Mouse (Mus musculus) kidney, embryonic 15.5 days (tissue): Measurements from ENCODE around the gene Sult1e1. TPM values are rescaled to one million over a fixed set of nuclear protein-coding genes. Genes with fewer than 3 reads are reported as not detected.

Experiments
- ATAC-seq: fragments of 200-750 bp; cut with Nextera tagmentation; replicated peaks from 2 replicates; pipeline ENCODE4 v1.8.0; 2017; ENCODE audit warnings: moderate TSS enrichment; ENCODE audit not compliant: low FRiP score
- H3K27ac ChIP-seq: fragments of 300-500 bp; sonication (generic); 2 replicates; pipeline ENCODE4 v1.5.1; 2015; ENCODE audit warnings: mild to moderate bottlenecking, inconsistent platforms
- H3K27me3 ChIP-seq: fragments of 300-500 bp; sonication (generic); 2 replicates; pipeline ENCODE4 v1.6.1; 2015; ENCODE audit warnings: inconsistent platforms
- H3K36me3 ChIP-seq: fragments of 300-500 bp; sonication (generic); 2 replicates; pipeline ENCODE4 v1.6.1; 2015; ENCODE audit warnings: inconsistent platforms
- H3K4me1 ChIP-seq: fragments of 300-500 bp; sonication (generic); 2 replicates; pipeline ENCODE4 v1.6.1; 2015; ENCODE audit warnings: inconsistent platforms
- H3K4me2 ChIP-seq: fragments of 300-500 bp; sonication (generic); 2 replicates; pipeline ENCODE4 v1.6.1; 2015; ENCODE audit warnings: moderate library complexity, mild to moderate bottlenecking, inconsistent platforms
- H3K4me3 ChIP-seq: fragments of 300-500 bp; sonication (generic); replicated peaks from 2 replicates; pipeline ENCODE4 v1.5.1; 2015; ENCODE audit warnings: mild to moderate bottlenecking, inconsistent platforms
- H3K9ac ChIP-seq: fragments of 300-500 bp; sonication (generic); 2 replicates; pipeline ENCODE4 v1.6.1; 2015; ENCODE audit warnings: mild to moderate bottlenecking, inconsistent platforms
- H3K9me3 ChIP-seq: fragments of 300-500 bp; sonication (generic); replicated peaks from 2 replicates; pipeline ENCODE4 v1.6.1; 2016; ENCODE audit warnings: inconsistent platforms
- WGBS: fragments of 180-500 bp; shearing (Covaris S2); methylation state at CpG from one replicate; pipeline ENCODE4 v1.1.7; 2015; ENCODE audit warnings: mixed read lengths; 5-methylcytosine and 5-hydroxymethylcytosine counted together
- microRNA-seq: library from miRNA; unstranded; fragments of <30 nt; microRNA quantifications from one replicate; pipeline ENCODE4, GENCODE M21; 2016
- polyA plus RNA-seq: library from polyadenylated mRNA; unstranded; fragments of >200 nt; fragmentation: Nextera tagmentation; extraction: Ambion mirVana; gene quantifications from 2 replicates; pipeline ENCODE4 v1.2.1, GENCODE M21; 2015

Gene Sult1e1
- polyA plus RNA-seq, 1 experiment from 2014 or later, result 0.42 TPM

GRCm38 (mm10) chr5:87562966-87563365 lies 28.4 kb downstream of the Sult1e1 start:
- no peaks in the 10 kb centered on the region for H3K27me3 ChIP-seq
- ATAC-seq, result no peak
- no peak overlapping the region for H3K27ac ChIP-seq
- H3K9ac ChIP-seq, result no peak overlapping the region
- no peak overlapping the region for H3K4me3 ChIP-seq
- no peaks in the 10 kb centered on the region for H3K9me3 ChIP-seq
- no peaks in the 10 kb centered on the region for H3K4me1 ChIP-seq
- H3K36me3 ChIP-seq, result no peaks in the 10 kb centered on the region
- no peak overlapping the region for H3K4me2 ChIP-seq

- H3K9me3 ChIP-seq, result no peaks in the 10 kb centered on the region
- no peak for ATAC-seq
- H3K4me3 ChIP-seq, result no peak overlapping the region
- H3K27me3 ChIP-seq, result no peaks in the 10 kb centered on the region
- H3K4me1 ChIP-seq, result no peaks in the 10 kb centered on the region
- no peak overlapping the region for H3K27ac ChIP-seq
- no peak overlapping the region for H3K9ac ChIP-seq
- WGBS, result 75% methylated on average over 4 of the region's 4 CpGs
- H3K4me2 ChIP-seq, result no peak overlapping the region
- H3K36me3 ChIP-seq, result no peaks in the 10 kb centered on the region
Measured at GRCm38 (mm10) chr5:87562526-87562925, 28.9 kb downstream of the Sult1e1 start.

- H3K4me2 ChIP-seq, result no peak overlapping the region
- no peaks in the 10 kb centered on the region for H3K4me1 ChIP-seq
- H3K4me3 ChIP-seq, result no peak overlapping the region
- no peak for ATAC-seq
- H3K9me3 ChIP-seq, result no peaks in the 10 kb centered on the region
- 80% methylated on average over 5 of the region's 5 CpGs for WGBS
- no peak overlapping the region for H3K9ac ChIP-seq
- no peak overlapping the region for H3K27ac ChIP-seq
- no peaks in the 10 kb centered on the region for H3K27me3 ChIP-seq
- H3K36me3 ChIP-seq, result no peaks in the 10 kb centered on the region
Measured at GRCm38 (mm10) chr5:87560145-87560544, 31.2 kb downstream of the Sult1e1 start.

- H3K4me1 ChIP-seq, result no peaks in the 10 kb centered on the region
- no peaks in the 10 kb centered on the region for H3K9me3 ChIP-seq
- no peaks in the 10 kb centered on the region for H3K27me3 ChIP-seq
- WGBS, result 36% methylated on average over 1 of the region's 1 CpGs
- H3K27ac ChIP-seq, result no peak overlapping the region
- no peak overlapping the region for H3K4me2 ChIP-seq
- H3K9ac ChIP-seq, result no peak overlapping the region
- no peak for ATAC-seq
- no peak overlapping the region for H3K4me3 ChIP-seq
- no peaks in the 10 kb centered on the region for H3K36me3 ChIP-seq
Measured at GRCm38 (mm10) chr5:87550935-87551334, 40.5 kb downstream of the Sult1e1 start.

GRCm38 (mm10) chr5:87538111-87538510 lies 53.3 kb downstream of the Sult1e1 start, which contains the start of gene Sult1b1:
TSS of gene Sult1b1 (minus strand) at chr5:87538195.
- H3K27ac ChIP-seq, result peak within 1 kb of the TSS; percentile 41; the same call in 1 of the 2 replicates
- no peaks in the 10 kb centered on the region for H3K27me3 ChIP-seq
- H3K4me1 ChIP-seq, result no peaks in the 10 kb centered on the region
- H3K4me2 ChIP-seq, result no peak within 1 kb of the TSS
- H3K36me3 ChIP-seq, result no peaks in the 10 kb centered on the region
- H3K9me3 ChIP-seq, result no peaks in the 10 kb centered on the region
- no peak within 1 kb of the TSS for H3K4me3 ChIP-seq
- 70% methylated on average over 2 of the region's 2 CpGs for WGBS
- no peak within 1 kb of the TSS for H3K9ac ChIP-seq
- ATAC-seq, result no peak; the same call in 1 of the 2 replicates

GRCm38 (mm10) chr5:87535994-87536644 lies 55.3 kb downstream of the Sult1e1 start:
- H3K4me1 ChIP-seq, result no peaks in the 10 kb centered on the region
- peak; percentile 94 for ATAC-seq
- no peak overlapping the region for H3K9ac ChIP-seq
- H3K4me3 ChIP-seq, result no peak overlapping the region
- 42% methylated on average over 4 of the region's 4 CpGs for WGBS
- peak overlapping the region; percentile 75 for H3K27ac ChIP-seq
- no peak overlapping the region for H3K4me2 ChIP-seq
- no peaks in the 10 kb centered on the region for H3K27me3 ChIP-seq
- H3K9me3 ChIP-seq, result no peaks in the 10 kb centered on the region
- H3K36me3 ChIP-seq, result no peaks in the 10 kb centered on the region

- Histone ChIP-seq H3K4me1 (no peaks in the 10 kb centered on the region), H3K27me3 (no peaks in the 10 kb centered on the region), H3K9me3 (no peaks in the 10 kb centered on the region), H3K27ac (peak overlapping the region; percentile 54; the same call in 1 of the 2 replicates), H3K36me3 (no peaks in the 10 kb centered on the region), H3K9ac (no peak overlapping the region), H3K4me2 (no peak overlapping the region), H3K4me3 (no peak overlapping the region)
- ATAC-seq, result peak; percentile 87
- WGBS, result 56% methylated on average over 2 of the region's 2 CpGs
Measured at GRCm38 (mm10) chr5:87532288-87532687, 59.1 kb downstream of the Sult1e1 start.

Small RNA genes lying within 50 kb of the gene (microRNA-seq; reads per million reads assigned to microRNA genes)
- 0.44 reads per million for gene Mir3969

Other genes starting within 250 kb of the Sult1e1 start
- 2.2 and 2.8 TPM in 2 replicates for gene Ugt2b38, start 167.4 kb downstream of the Sult1e1 start, polyA plus RNA-seq
- gene Ugt2a2, start 109.3 kb downstream of the Sult1e1 start, polyA plus RNA-seq, result not detected in 2 replicates
- not detected in 2 replicates for gene Gm43638, start 104.8 kb downstream of the Sult1e1 start, polyA plus RNA-seq
- not detected in 2 replicates for gene Ugt2a1, start 100.7 kb downstream of the Sult1e1 start, polyA plus RNA-seq
- 1.3 and 2.4 TPM in 2 replicates for gene Sult1b1, start 53.4 kb downstream of the Sult1e1 start, polyA plus RNA-seq
- gene Sult1d1, start 22.6 kb downstream of the Sult1e1 start, polyA plus RNA-seq, result 54.9 and 59.1 TPM in 2 replicates
- gene Csn1s1, start 74.6 kb upstream of the Sult1e1 start, polyA plus RNA-seq, result not detected in 2 replicates
- gene Csn2, start 108.0 kb upstream of the Sult1e1 start, polyA plus RNA-seq, result not detected in 2 replicates
- not detected in 2 replicates for gene Csn1s2a, start 183.0 kb upstream of the Sult1e1 start, polyA plus RNA-seq
- gene Csn1s2b, start 216.5 kb upstream of the Sult1e1 start, polyA plus RNA-seq, result not detected in 2 replicates
- gene Prr27, start 234.1 kb upstream of the Sult1e1 start, polyA plus RNA-seq, result not detected in 2 replicates